8 mouse cellular contexts compared by ENCODE assay signal in genomic region chr2:125246669-125247068, GRCm38 (mm10). TPM values are rescaled to one million over a fixed set of nuclear protein-coding genes. Genes with fewer than 3 reads are reported as not detected.
DNase-seq lines count a peak whose midpoint lies in the region; ATAC-seq and TF ChIP-seq lines count a peak whose summit lies in the region.

No protein-coding gene starts in this region.

- no peak for TF ChIP-seq CTCF in kidney, adult 2 months (conservative IDR thresholded peaks at IDR 0.05; ENCODE audit: insufficient read depth, insufficient read length, low read depth, low read length)

- 14% methylated on average over 9 of the region's 9 CpGs for WGBS in kidney, adult 2 months
- 10% methylated on average over 9 of the region's 9 CpGs for WGBS in heart, embryonic 15.5 days
- 17% methylated on average over 8 of the region's 9 CpGs for WGBS in macrophage (ENCODE audit: missing documents)

- no peaks in the 10 kb centered on the region for H3K27me3 ChIP-seq in kidney, adult 2 months (replicated peaks; ENCODE audit: control insufficient read depth, insufficient read depth, low read length)
- no peaks in the 10 kb centered on the region for H3K27me3 ChIP-seq in heart, embryonic 15.5 days

- no peaks in the 10 kb centered on the region for H3K9me3 ChIP-seq in heart, embryonic 15.5 days (replicated peaks)

- H3K4me2 ChIP-seq in heart, embryonic 15.5 days: peak overlapping the region; percentile 92

- H3K4me3 ChIP-seq in kidney, adult 2 months (ENCODE audit: insufficient read depth, low read depth, low read length): no peak overlapping the region
- H3K4me3 ChIP-seq in heart, embryonic 15.5 days: peak overlapping the region; percentile 80
- peak overlapping the region; percentile 20; the same call in 1 of the 2 replicates for H3K4me3 ChIP-seq in macrophage (ENCODE audit: inconsistent target)

- H3K9ac ChIP-seq in heart, embryonic 15.5 days: peak overlapping the region; percentile 84

- no peak for ATAC-seq in heart, embryonic 15.5 days (replicated peaks; ENCODE audit: insufficient number of reproducible peaks, insufficient read depth, low FRiP score, low read depth)

- 0 out of 2 replicates have a peak overlapping the region, but pooled peaks have one; percentile 8 for H3K27ac ChIP-seq in kidney, adult 2 months (ENCODE audit: insufficient read depth, low read depth, low read length)
- H3K27ac ChIP-seq in heart, embryonic 15.5 days: peak overlapping the region; percentile 95
- no peak overlapping the region for H3K27ac ChIP-seq in macrophage

- H3K79me2 ChIP-seq in macrophage (ENCODE audit: inconsistent target): no peaks in the 10 kb centered on the region

- DNase-seq in kidney, adult 2 months: no peak
- no peak for DNase-seq in kidney, postnatal 25 days
- peak; percentile 23 for DNase-seq in NIH3T3 (ENCODE audit: low read depth)
- DNase-seq in adrenal gland, postnatal 36 days: no peak
- no peak for DNase-seq in left cerebral cortex, adult 9 months (ENCODE audit: low spot score in 2 of 2)
- no peak for DNase-seq in natural killer cell, adult 2 months (ENCODE audit: low spot score in 2 of 2)

- H3K4me1 ChIP-seq in kidney, adult 2 months (ENCODE audit: control insufficient read depth, insufficient read depth, low read length): peaks cover 6% of the 10 kb centered on the region
- H3K4me1 ChIP-seq in heart, embryonic 15.5 days (replicated peaks): peaks cover 14% of the 10 kb centered on the region

- H3K36me3 ChIP-seq in kidney, adult 2 months (ENCODE audit: control insufficient read depth, insufficient read depth, low read length): no peaks in the 10 kb centered on the region
- peaks cover 13% of the 10 kb centered on the region for H3K36me3 ChIP-seq in heart, embryonic 15.5 days
- H3K36me3 ChIP-seq in macrophage (ENCODE audit: inconsistent target): no peaks in the 10 kb centered on the region

- TF ChIP-seq POLR2A in kidney, adult 2 months (IDR thresholded peaks at IDR 0.05; ENCODE audit: low read depth, low read length): no peak

RNA-seq across cellular contexts. Expression of gene Dut, which starts 0.3 kb away (rescaled TPM):
- polyA plus RNA-seq in kidney, adult 2 months (2012; rRNA removed): 15.8 and 21.4 TPM in 2 replicates
- polyA plus RNA-seq in heart, embryonic 15.5 days (2015; fragmentation: Nextera tagmentation; extraction: Ambion mirVana): 99.5 and 102 TPM in 2 replicates
- total RNA-seq in macrophage (2018; cell fraction: chromatin; rRNA removed): 1 to 10 TPM in 23 of 26 experiments, under 1 TPM in 1, not detected in 2; 1.00 to 7.8 (median 2.0) TPM
- total RNA-seq in macrophage (2018; cell fraction: cytosol; rRNA removed): 1 to 10 TPM; 3.2 to 9.7 (median 6.7) TPM
- 10 to 100 TPM in 1 of 26 experiments, 1 to 10 TPM in 25; 1.4 to 19.8 (median 2.9) TPM for total RNA-seq in macrophage (2018; cell fraction: nucleus; rRNA removed)
- polyA plus RNA-seq in macrophage (2018): 4.8 to 28.4 TPM (median 5.8 TPM) in 3 replicates
- total RNA-seq in adrenal gland, postnatal 36 days (2021): 10 to 100 TPM; 18.8 to 31.6 TPM
